Mouse (Mus musculus): ENCODE data around the gene Olfm1.

Gene Olfm1

GRCm38 (mm10) chr2:28240920-28241319 is 48.1 kb downstream of the Olfm1 start:
- no peak for DNase-seq

- DNase-seq = no peak
Observed at GRCm38 (mm10) chr2:28241520-28242221, 48.9 kb downstream of the Olfm1 start.

GRCm38 (mm10) chr2:28242222-28242543 is 49.4 kb downstream of the Olfm1 start:
- peak; percentile 25 to 34 for DNase-seq

GRCm38 (mm10) chr2:28244667-28245395 is 52.0 kb downstream of the Olfm1 start:
- DNase-seq = no peak

DNA sequence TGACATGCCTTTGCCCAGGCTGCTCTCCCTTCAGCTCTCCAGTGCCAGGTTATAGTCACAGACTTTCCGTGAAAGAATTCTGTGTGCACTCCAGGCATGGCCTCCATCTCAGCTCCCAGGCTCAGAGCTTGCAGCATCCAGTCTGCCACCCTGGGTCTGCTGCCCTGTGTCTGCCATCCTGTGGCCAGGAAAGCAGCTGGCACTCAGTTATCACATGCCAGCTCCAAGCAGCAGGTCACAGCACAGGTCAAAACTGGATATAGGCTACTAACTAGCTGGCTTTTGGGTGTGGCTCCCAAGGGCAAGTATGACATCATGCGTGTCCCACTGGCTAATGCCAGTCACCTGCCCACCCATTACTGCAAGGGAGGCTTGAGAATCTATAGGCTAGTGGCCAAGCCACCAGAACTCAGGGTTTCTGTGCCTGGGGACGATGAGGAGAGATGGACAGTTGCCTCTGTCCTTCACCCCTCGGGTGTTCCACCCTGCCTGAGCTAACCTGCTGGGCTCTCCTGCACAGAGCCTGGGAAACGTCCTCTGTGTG is 53.4 kb downstream of the Olfm1 start:
- no peak for DNase-seq

GRCm38 (mm10) chr2:28247098-28247497 is 54.3 kb downstream of the Olfm1 start:
- no peak for DNase-seq

GRCm38 (mm10) chr2:28252554-28252953 is 59.8 kb downstream of the Olfm1 start:
- no peak for DNase-seq

- no peak for DNase-seq
Observed at GRCm38 (mm10) chr2:28256029-28256428, 63.2 kb downstream of the Olfm1 start.

GRCm38 (mm10) chr2:28261438-28261837 is 68.6 kb downstream of the Olfm1 start:
- DNase-seq = no peak

GRCm38 (mm10) chr2:28267776-28268275 is 75.0 kb downstream of the Olfm1 start:
- no peak for DNase-seq

GRCm38 (mm10) chr2:28270561-28270960 is 77.8 kb downstream of the Olfm1 start:
- no peak for DNase-seq

DNA sequence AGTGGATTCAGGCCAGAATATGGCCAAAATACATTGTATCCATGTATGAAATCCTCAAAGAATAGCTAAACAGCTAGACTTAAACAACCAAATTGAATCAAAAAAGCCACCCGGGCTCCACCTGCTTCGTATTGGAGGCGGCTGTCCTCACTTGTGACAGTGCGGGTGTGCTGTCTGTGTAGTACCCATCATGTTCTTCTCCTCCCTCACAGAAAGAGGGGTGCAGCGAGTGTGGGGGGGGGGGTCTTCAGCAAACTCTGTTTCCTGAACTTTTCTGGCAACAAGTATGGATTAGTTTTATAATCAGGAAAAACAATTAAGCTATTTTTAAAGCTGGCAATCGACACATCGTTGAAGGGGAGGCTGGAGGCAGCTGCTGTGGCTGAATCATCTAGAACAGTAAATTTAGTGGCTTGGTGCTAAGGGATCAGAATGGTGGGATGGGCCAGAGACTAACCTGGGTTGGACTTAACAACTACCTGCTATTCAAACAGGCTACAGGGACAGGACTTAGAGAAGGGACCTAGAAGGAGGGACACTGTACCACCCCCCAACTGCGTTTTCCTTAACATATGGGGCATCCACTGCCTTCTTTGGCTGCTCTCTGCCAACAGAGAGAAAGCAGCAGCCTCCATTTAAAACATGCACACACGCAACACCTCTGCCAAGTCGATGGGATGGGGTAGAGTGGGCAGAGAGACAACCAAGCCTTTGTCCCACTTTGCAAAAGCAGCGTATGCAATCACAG is 79.6 kb downstream of the Olfm1 start:
- DNase-seq = no peak

- no peak for DNase-seq
Observed at GRCm38 (mm10) chr2:28274006-28274405, 81.2 kb downstream of the Olfm1 start.

DNA sequence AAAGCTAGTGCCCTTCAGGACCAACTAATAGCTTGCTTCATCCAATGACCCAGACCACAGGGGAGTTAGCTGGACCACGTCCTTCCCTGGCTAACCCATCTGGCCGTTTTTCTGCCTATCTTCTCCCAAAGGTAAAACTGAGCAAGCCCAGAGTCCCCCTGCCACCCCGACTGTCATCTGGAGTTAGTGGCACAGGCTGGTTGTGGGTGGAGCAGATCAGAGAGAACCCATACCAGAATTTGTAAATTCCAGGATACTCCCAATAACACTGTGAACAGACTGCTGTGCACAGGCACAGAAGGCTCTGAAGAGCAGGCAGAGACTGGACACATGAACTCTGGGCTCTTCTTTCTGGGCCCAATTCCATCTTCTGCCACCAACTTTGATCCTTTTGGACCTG is 82.6 kb downstream of the Olfm1 start:
- no peak for DNase-seq

DNA sequence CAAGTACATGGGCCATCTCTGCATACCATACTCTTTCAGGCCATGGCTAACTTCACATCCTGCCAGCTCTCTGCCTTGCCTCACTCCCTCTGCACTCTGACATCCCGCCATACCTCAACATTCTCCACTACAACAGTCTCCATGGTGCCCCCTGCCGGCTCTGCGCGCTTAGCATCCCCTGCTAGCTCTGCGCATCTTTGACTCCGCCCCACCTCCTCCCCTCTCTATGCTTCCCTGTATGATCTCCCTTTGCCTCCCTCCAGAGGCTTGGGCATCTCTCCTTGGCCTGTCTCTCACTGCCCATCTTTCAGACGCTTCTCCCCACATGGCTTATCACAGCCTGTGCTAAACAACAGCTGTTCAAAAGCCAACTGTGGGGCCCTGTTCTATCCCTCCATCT is 85.4 kb downstream of the Olfm1 start:
- peak; percentile 36 to 51 for DNase-seq

- no peak for DNase-seq
Observed at GRCm38 (mm10) chr2:28278853-28279252, 86.1 kb downstream of the Olfm1 start.
